Mouse (Mus musculus): ENCODE results near the gene Jmjd4.
A peak's percentile ranks its signal among the peaks of the same experiment; 100 is the strongest.

Gene Jmjd4

DNA sequence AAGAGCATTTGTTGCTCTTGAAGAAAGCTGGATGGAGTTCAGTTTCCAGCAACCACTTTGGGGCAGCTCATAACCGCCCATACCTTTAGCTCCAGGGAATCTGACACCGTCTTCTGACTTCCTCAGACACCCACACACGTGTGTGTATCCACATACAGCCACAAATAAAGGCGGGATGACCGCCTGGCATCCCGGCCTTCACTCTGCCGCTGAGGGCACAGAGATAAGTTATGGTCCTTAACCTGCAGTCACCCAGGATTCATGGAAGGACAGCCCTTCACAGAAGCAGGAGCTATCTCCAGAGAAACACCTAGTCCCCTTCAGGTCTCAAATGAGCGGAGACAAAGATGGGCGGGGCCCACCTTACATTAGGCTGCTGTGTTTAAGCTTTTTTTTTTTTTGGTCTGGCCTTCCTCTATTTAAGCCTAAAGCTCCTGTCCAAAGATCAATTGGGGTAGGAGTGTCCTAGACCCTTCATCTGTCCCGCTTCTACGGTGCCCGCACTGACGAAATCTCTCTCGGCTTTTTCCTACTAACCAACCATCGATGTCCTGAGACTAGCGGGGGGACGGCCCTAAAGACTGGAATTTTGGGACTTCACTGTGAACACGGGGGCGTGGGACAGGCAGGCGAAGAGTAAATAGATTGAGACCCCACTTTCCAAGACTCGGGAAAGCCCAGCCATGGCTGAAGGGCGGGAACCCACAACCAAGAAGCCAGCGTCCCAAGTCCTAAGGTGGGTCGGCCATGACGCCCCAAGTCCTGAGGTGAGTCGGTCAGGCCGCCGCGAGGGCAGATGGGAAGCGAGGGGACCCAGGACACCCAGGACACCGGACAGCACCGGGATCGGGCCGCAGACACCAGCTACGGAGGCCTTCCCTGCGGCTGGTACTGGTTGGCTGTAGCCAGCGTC is 21.8 kb downstream of the Jmjd4 start:
- peak; percentile 14 for DNase-seq (ENCODE audit: extremely low spot score)

DNA sequence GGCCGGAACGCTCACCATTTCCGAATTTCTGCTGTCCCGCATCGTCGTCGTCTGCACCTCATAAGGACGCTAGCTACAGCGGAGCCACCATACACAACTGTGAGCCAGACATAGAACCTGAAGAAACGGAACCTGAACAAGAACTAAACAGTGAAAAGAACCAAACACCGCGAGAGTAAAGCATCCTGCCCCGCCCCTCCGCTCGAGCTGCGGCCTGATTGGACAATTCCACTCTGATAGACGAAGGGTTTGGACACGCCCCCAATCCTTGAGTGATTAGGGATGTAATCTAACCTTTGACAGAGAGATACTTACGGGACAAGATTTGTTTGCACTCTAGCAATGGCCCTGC is 22.5 kb downstream of the Jmjd4 start, which contains the start of gene Zfp867:
Gene Zfp867, minus strand, starts transcription at position 149 of the 352 bp plus-strand sequence.
- DNase-seq (ENCODE audit: extremely low spot score): peak; percentile 92

DNA sequence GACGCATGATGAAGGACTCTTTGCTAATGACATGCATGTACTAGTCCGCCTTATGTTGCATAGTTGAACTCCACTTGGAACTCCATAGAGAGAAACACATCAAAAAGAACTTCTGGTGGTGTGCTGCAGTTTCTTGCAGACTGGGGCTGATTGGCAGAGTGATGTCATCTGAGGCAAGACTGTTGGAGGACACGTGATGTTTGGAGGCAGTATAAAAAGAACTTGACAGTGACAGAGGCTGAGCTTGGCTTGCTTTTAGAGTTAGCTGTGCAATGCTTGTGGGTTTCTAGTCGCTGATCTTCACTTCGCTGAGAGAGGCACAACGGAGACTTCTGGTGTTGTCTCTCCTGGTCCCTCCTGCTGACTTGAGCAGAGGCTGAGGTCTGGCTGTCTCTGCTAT is 27.4 kb downstream of the Jmjd4 start:
- no peak for DNase-seq (ENCODE audit: extremely low spot score)

GRCm38 (mm10) chr11:59483212-59483611 is 33.4 kb downstream of the Jmjd4 start:
- DNase-seq (ENCODE audit: extremely low spot score): peak; percentile 57

DNA sequence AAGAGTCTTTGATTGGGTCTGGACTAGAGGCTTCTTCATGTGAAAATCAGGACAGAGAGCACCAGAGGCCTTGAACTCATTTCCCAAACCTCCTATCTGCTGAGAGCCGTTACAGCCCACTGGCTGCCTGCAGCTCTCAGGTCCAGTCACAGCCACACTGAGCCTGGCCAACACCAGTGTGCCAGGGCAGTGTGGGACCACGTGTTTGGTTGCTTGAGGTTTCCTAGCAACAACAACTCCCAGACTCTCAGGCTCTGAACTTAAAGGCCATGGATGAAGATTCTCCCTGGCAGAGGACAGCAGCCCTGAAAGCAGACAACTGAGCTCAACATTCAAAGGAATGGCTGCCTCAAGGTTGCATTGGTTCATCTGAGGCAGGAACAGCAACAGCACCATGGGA is 35.8 kb downstream of the Jmjd4 start:
- DNase-seq (ENCODE audit: extremely low spot score): no peak

- DNase-seq (ENCODE audit: extremely low spot score): no peak
Measured at GRCm38 (mm10) chr11:59486222-59486621, 36.4 kb downstream of the Jmjd4 start.

DNA sequence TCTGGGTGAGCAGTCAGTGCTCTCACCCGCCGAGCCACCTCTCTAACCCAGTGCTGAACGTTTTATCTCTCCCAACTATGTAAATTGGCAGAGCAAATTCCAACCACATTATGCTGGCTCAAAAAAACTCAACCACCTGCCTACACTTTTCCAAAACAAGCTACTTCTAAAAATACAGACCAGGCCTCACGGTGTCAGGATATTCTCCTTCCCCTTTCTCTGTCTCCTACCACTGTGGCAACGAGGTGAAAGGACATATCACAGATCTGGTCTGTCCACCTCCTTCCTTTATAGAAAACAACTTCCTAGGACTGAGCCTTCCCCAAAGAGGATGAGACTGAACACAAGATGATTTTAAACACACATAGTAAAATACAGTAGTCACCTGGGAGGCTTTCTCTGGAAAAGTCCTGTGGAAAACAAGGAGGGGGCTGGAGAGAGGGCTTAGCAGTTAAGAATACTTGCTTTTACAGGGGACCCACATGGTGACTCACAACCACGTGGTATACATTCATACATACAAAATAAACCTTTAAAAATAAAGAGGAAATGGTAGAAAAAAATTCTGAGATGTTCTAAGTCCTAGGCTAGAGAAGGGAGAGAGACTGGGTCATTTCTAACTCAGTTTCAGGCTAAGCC is 46.9 kb downstream of the Jmjd4 start:
- DNase-seq (ENCODE audit: extremely low spot score): no peak

DNA sequence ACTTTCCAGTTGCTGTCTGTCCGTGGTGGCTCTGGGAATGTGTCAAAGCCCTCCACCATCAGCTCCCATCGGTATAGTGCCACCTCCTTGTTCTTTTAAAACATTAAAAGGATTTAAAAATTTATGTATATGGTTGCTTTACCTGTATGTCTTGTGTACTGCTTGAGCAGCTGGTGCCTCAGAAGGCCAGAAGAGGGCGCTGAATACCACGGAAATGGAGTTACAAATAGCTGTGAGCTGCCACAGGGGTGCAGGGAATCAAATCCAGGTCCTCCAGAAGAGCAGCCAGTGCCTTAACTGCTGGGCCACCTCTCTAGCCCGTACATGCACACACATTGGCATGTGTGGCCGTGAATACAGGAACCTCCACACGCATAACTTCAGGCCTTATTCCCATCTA is 47.9 kb downstream of the Jmjd4 start:
- no peak for DNase-seq (ENCODE audit: extremely low spot score)

GRCm38 (mm10) chr11:59501978-59502700 is 52.3 kb downstream of the Jmjd4 start:
- DNase-seq (ENCODE audit: extremely low spot score): no peak

- peak; percentile 75 for DNase-seq (ENCODE audit: extremely low spot score)
Measured at GRCm38 (mm10) chr11:59505351-59505838, 55.5 kb downstream of the Jmjd4 start.

DNA sequence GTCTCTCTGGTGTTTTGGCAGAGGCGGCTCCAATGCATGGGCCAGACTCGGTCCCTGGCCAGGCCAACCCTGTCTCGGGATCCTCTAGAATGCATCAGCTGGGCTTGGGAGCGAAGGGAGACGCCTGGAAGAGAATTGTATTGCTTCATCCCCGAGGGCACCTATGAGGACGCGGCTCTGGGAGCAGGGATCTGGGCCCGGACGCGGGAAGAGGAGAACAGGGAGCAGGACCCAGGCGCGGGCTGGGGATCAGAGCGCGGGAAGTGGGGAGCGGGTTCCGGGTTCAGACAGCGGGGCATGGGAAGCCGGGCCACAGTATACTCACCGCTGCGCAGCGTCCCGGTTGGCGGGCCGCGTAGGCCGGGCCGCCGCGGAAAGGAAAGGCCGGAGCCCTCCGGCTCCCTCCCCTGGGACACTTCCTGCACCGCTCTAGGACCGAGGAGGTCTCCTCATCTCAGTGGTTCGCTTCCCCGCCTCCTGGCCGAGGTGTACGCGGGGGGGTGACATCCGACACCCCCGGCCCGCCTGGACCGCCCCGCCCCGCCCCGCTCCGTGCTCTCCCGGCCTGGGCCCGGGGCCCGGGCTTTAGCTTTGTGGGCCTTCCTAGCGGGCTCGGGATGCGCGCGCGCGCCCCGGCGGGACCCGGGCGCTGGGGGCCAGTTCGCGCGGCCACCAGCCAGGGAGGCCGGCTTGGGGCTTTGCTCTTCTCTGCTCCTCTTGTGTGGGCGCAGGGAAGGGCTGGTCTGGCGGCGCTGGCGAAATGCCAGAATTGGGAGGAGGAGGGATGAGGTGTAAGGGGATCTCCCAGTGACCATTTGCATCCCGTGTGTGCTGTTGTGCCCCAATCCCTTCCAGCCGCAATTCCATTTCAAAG is 56.2 kb downstream of the Jmjd4 start:
- peak; percentile 95 for DNase-seq (ENCODE audit: extremely low spot score)

- DNase-seq (ENCODE audit: extremely low spot score): no peak
Measured at GRCm38 (mm10) chr11:59506713-59507074, 56.8 kb downstream of the Jmjd4 start.
